Mouse (Mus musculus): ENCODE results near the gene Pcnx3.

Pcnx3 gene

GRCm38 (mm10) chr19:5680432-5680831, 8.3 kb downstream of the Pcnx3 start:
- DNase-seq (ENCODE audit: low spot score) = no peak

- no peak for DNase-seq (ENCODE audit: low spot score)
Measured at GRCm38 (mm10) chr19:5668372-5668771, 20.3 kb downstream of the Pcnx3 start.

GRCm38 (mm10) chr19:5666386-5666785, 22.3 kb downstream of the Pcnx3 start:
- no peak for DNase-seq (ENCODE audit: low spot score)

- no peak for DNase-seq (ENCODE audit: low spot score)
Measured at GRCm38 (mm10) chr19:5665465-5665864, 23.2 kb downstream of the Pcnx3 start.

GRCm38 (mm10) chr19:5664669-5665257, 23.9 kb downstream of the Pcnx3 start:
- DNase-seq (ENCODE audit: low spot score) = no peak

GRCm38 (mm10) chr19:5662981-5663913, 25.5 kb downstream of the Pcnx3 start, which contains the start of gene Sipa1:
TSS of gene Sipa1 (minus strand) at chr19:5663707.
- DNase-seq (ENCODE audit: low spot score) = peak; percentile 94

- DNase-seq (ENCODE audit: low spot score) = no peak
Measured at GRCm38 (mm10) chr19:5662310-5662709, 26.4 kb downstream of the Pcnx3 start.

- DNase-seq (ENCODE audit: low spot score) = no peak
Measured at GRCm38 (mm10) chr19:5660942-5661751, 27.6 kb downstream of the Pcnx3 start.

GRCm38 (mm10) chr19:5654720-5655298, 33.9 kb downstream of the Pcnx3 start:
- DNase-seq (ENCODE audit: low spot score) = no peak

GRCm38 (mm10) chr19:5653969-5654719, 34.6 kb downstream of the Pcnx3 start:
- DNase-seq (ENCODE audit: low spot score) = no peak

- no peak for DNase-seq (ENCODE audit: low spot score)
Measured at GRCm38 (mm10) chr19:5652570-5652969, 36.1 kb downstream of the Pcnx3 start.

- DNase-seq (ENCODE audit: low spot score) = no peak
Measured at GRCm38 (mm10) chr19:5651502-5652274, 37.0 kb downstream of the Pcnx3 start.

- no peak for DNase-seq (ENCODE audit: low spot score)
Measured at GRCm38 (mm10) chr19:5649298-5649741, 39.4 kb downstream of the Pcnx3 start.

- DNase-seq (ENCODE audit: low spot score) = peak; percentile 78
Measured at GRCm38 (mm10) chr19:5648401-5649297, 40.1 kb downstream of the Pcnx3 start.

GRCm38 (mm10) chr19:5647791-5648190, 40.9 kb downstream of the Pcnx3 start:
- no peak for DNase-seq (ENCODE audit: low spot score)

GRCm38 (mm10) chr19:5646731-5647330, 41.9 kb downstream of the Pcnx3 start:
- DNase-seq (ENCODE audit: low spot score) = no peak

GRCm38 (mm10) chr19:5645280-5645679, 43.4 kb downstream of the Pcnx3 start:
- no peak for DNase-seq (ENCODE audit: low spot score)

- no peak for DNase-seq (ENCODE audit: low spot score)
Measured at GRCm38 (mm10) chr19:5641641-5642040, 47.1 kb downstream of the Pcnx3 start.

GRCm38 (mm10) chr19:5641021-5641420, 47.7 kb downstream of the Pcnx3 start:
- DNase-seq (ENCODE audit: low spot score) = no peak

Data from urinary bladder, postnatal 14 days (tissue).